Mouse (Mus musculus) erythroid progenitor cell, adult 5-6 weeks (primary cell): ENCODE results near the gene Retreg3. TPM values are rescaled to one million over a fixed set of nuclear protein-coding genes. Genes with fewer than 3 reads are reported as not detected.
"Not testable (repeated sequence)": the region's sequence is repeated elsewhere in the genome, so short reads cannot be mapped to it uniquely, and the experiment has no call there.

Experiments used
- ATAC-seq: replicated peaks from 2 replicates; pipeline ENCODE4 v1.8.0; 2016; ENCODE audit warnings: moderate number of reproducible peaks, mild to moderate bottlenecking, moderate TSS enrichment, inconsistent platforms; ENCODE audit not compliant: poor library complexity, low FRiP score, severe bottlenecking
- total RNA-seq, 2 experiments: library from RNA; stranded (forward) in 1 of 2; stranded (reverse) in 1 of 2; fragments of 150-400 nt in 1 of 2; fragments of 186-747, 209-891 nt in 1 of 2; gene quantifications; 2 replicates each; pipeline versions ENCODE4 v1.2.3 to v1.2.4; 2015 to 2017; ENCODE audit warnings: low replicate concordance in 2 of 2

Gene Retreg3
- total RNA-seq, 2 experiments from 2014 or later, result 25.6 to 38.7 TPM

GRCm38 (mm10) chr11:101149178-101150105, 29.7 kb upstream of the Retreg3 start:
- no peak for ATAC-seq

GRCm38 (mm10) chr11:101148751-101149150, 29.1 kb upstream of the Retreg3 start:
- ATAC-seq, result no peak

GRCm38 (mm10) chr11:101146377-101146776, 26.7 kb upstream of the Retreg3 start:
- no peak for ATAC-seq

GRCm38 (mm10) chr11:101143338-101144225, 23.9 kb upstream of the Retreg3 start:
- ATAC-seq, result no peak; the same call in 1 of the 2 replicates

GRCm38 (mm10) chr11:101142215-101142967, 22.7 kb upstream of the Retreg3 start:
- no peak for ATAC-seq

- no peak for ATAC-seq
These were observed 21.4 kb upstream of the Retreg3 start for GRCm38 (mm10) chr11:101141088-101141487.

DNA sequence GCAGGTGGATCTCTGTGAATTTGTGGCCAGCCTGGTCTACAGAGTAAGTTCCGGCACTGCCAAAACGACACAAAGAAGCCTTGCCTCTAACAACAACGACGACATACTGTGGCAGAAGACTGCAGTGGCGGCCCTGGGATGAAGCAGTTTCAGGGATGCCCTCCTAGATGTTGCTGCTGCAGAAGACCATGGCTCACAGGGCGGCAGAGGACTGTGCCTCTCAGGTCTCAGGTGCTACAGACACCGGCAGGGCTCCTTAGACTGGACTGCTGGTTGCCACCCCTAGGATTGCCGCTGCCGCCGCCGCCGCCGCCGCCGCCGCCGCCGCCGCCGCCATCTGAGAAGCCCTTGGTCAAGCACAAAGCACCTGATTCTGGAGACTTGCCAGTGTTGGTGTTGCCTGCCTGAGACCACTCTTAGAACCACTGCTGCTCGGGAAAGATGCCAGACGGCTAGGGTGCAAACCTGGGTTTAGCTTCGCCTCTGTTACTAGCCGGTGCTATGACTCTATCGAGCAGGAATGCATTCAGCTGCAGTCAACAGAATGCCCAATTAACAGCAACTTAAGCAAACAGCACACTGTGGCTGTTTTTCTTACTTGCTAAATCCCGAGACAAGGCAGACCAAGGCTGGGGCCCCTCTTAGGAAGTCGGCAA, 20.6 kb upstream of the Retreg3 start:
- ATAC-seq, result no peak

GRCm38 (mm10) chr11:101138536-101139181, 19.0 kb upstream of the Retreg3 start:
- no peak for ATAC-seq

DNA sequence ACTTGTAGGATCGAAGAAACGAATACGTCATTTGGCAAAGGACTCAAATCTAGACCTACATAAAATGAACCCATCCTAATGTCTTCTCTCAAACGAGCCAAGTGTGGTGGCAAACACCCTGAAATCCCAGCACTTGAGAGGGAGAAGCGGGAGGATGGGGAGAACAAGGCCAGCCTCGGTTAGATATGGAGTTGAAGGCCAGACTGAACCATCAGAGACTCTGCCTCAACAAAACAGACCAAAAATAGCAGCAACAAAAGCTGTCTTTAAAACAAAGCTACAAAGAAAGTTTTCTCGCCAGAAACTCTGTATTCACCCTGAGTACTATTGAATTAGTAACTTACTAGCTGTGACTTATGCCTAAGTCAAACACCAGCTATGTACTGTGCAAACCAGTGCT, 17.3 kb upstream of the Retreg3 start:
- no peak for ATAC-seq

DNA sequence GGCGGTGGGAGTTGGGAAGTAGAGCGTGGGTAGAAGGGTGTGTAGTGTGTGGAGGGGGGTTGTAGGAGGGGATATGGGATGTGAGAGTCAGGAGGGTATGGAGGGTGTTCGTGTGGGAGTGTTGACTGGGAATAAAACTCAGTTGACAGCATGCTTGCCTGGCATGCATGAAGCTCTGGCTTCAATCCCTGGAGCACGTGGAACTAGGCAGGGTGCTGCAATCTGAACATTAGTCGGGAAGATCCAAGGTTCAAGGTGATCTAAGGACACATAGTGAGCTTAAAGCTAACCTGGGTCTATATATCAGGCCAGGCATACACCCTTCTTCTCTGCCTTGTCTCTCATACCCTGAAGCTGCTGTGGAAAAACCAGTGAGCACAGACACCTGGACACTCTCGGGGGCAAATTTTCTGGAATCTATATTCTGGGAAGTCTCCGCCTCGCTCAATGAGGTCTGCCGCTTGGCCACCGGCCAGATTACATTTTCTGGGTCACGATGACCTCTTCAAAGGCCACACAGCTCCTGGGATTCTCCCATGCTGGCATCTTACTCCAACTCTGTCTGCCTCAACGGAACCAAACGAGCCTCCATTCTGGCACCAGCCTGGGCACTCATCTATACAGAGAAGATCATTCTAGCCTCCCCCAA, 14.6 kb upstream of the Retreg3 start:
- no peak for ATAC-seq

DNA sequence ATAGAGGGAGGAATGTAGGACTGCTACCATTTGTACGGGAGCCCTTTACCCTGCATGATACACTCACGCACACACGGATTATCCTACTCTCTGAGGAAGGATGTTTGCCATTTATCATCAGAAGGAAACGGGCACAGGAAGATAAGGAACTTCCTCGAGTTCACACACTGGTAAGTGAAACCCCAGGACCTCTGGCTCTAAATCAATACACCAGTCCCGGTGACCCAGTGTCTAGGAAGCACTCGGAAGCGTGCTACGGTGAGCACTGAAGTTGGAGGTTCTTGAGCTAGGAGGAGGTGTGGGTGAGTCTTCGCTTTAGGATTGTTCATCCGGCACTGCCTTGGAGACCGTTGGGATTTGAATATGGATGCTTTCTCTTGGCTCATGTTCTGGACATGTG, 13.3 kb upstream of the Retreg3 start:
- no peak for ATAC-seq

DNA sequence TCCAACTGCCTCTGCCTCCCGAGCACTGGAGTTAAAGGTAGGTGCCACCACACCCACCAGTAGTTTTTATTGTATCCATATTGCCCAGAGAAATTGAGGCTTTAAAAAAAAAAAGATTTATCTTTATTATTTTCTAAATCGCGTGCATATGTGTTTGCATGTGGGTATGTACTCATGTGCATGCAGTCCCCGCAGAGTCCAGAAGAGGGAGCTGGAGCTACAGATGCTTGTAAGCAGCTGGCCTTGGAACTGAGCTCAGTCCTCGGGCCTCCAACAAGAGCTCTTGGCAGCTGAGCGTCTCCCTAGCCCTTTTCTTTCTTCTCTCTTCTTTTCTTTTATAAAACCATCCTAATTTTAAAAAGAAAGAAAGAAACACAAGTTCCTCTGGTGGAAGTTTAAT, 12.0 kb upstream of the Retreg3 start:
- ATAC-seq, result 0 out of 2 replicates have a peak, but pooled peaks have one; percentile 53

GRCm38 (mm10) chr11:101131187-101131586, 11.5 kb upstream of the Retreg3 start:
- no peak for ATAC-seq

- no peak for ATAC-seq
These were observed 10.5 kb upstream of the Retreg3 start for GRCm38 (mm10) chr11:101130056-101130756.

GRCm38 (mm10) chr11:101128996-101129577, 9.4 kb upstream of the Retreg3 start:
- no peak for ATAC-seq

DNA sequence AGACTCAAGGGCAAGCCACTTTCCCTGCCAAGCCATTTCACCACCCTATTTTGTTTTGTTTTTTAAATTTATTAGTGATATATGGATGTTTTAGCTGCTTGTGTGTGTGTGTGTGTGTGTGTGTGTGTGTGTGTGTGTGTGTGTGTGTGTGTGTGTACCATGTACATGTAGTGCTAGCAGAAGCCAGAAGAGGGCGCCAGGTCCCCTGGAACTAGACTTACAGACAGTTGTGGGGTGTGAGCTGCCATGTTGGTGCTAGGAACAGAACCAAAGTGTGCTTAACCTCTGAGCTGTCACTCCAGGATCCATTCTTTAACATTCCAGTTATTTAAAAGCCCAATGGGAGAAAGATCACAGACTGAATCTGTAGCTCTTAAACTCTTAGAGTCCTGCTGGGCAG, 7.4 kb upstream of the Retreg3 start:
- no peak for ATAC-seq

- ATAC-seq, result not testable (repeated sequence)
These were observed 5.3 kb upstream of the Retreg3 start for GRCm38 (mm10) chr11:101125008-101125407.
